Mouse (Mus musculus) myocyte (in vitro differentiated cells): ENCODE measurements around the gene Abcc10. TPM values are rescaled to one million over a fixed set of nuclear protein-coding genes. Genes with fewer than 3 reads are reported as not detected.

Experiments
- H3K27me3 ChIP-seq: one replicate; pipeline ENCODE4 v1.6.1; 2011; ENCODE audit not compliant: control insufficient read depth, insufficient read depth, insufficient read length
- H3K36me3 ChIP-seq: one replicate; pipeline ENCODE4 v1.6.1; 2011; ENCODE audit not compliant: control insufficient read depth, insufficient read depth
- H3K4me2 ChIP-seq: one replicate; pipeline ENCODE4 v1.6.1; 2011; ENCODE audit warnings: low read depth, control low read depth
- H3K4me3 ChIP-seq: one replicate; pipeline ENCODE4 v1.5.1; 2011; ENCODE audit warnings: mild to moderate bottlenecking, control low read depth, moderate library complexity
- H3K79me2 ChIP-seq: one replicate; pipeline ENCODE4 v1.6.1; 2011; ENCODE audit not compliant: control insufficient read depth, insufficient read depth
- H3ac ChIP-seq: one replicate; pipeline ENCODE4 v1.6.1; 2011; ENCODE audit not compliant: control insufficient read depth, insufficient read length
- CEBPB ChIP-seq: IDR thresholded peaks from 2 replicates; pipeline ENCODE4 v1.6.1; 2011; ENCODE audit warnings: mild to moderate bottlenecking, moderate library complexity; ENCODE audit not compliant: poor library complexity, insufficient read depth, severe bottlenecking
- E2F4 ChIP-seq: IDR thresholded peaks from one replicate; pipeline ENCODE4 v1.6.1; 2011; ENCODE audit warnings: mild to moderate bottlenecking, control low read depth, moderate library complexity; ENCODE audit not compliant: insufficient read depth
- MAX ChIP-seq: IDR thresholded peaks from one replicate; pipeline ENCODE4 v1.6.1; 2011; ENCODE audit warnings: low read depth, mild to moderate bottlenecking, control low read depth
- MYOD1 ChIP-seq, 3 experiments: IDR thresholded peaks; one replicate each; pipeline ENCODE4 v1.6.1; 2011; ENCODE audit warnings: control low read depth in 2 of 3, low read depth in 2 of 3, mild to moderate bottlenecking in 2 of 3, moderate library complexity in 1 of 3; ENCODE audit not compliant: insufficient read length in 2 of 3, control insufficient read depth in 1 of 3
- MYOG ChIP-seq, 3 experiments: IDR thresholded peaks; one replicate each; pipeline ENCODE4 v1.6.1; 2011; ENCODE audit warnings: control low read depth in 2 of 3, low read depth in 2 of 3, mild to moderate bottlenecking in 2 of 3; ENCODE audit not compliant: insufficient read length in 2 of 3, control insufficient read depth in 1 of 3, insufficient read depth in 1 of 3
- POLR2A ChIP-seq: IDR thresholded peaks from one replicate; pipeline ENCODE4 v1.6.1; 2011; ENCODE audit warnings: low read depth, mild to moderate bottlenecking, control low read depth, moderate library complexity; ENCODE audit not compliant: insufficient read length
- POLR2AphosphoS2 ChIP-seq: IDR thresholded peaks from one replicate; pipeline ENCODE4 v1.6.1; 2011; ENCODE audit warnings: low read depth, control low read depth; ENCODE audit not compliant: insufficient read length
- REST ChIP-seq: IDR thresholded peaks from one replicate; pipeline ENCODE4 v1.6.1; 2011; ENCODE audit warnings: mild to moderate bottlenecking, control low read depth, moderate library complexity; ENCODE audit not compliant: insufficient read depth, insufficient read length
- SRF ChIP-seq: IDR thresholded peaks from one replicate; pipeline ENCODE4 v1.6.1; 2011; ENCODE audit warnings: low read depth; ENCODE audit not compliant: control insufficient read depth, insufficient read length
- TCF12 ChIP-seq: IDR thresholded peaks from one replicate; pipeline ENCODE4 v1.6.1; 2011; ENCODE audit warnings: mild to moderate bottlenecking, control low read depth; ENCODE audit not compliant: poor library complexity, insufficient read depth, severe bottlenecking
- TCF3 ChIP-seq: IDR thresholded peaks from one replicate; pipeline ENCODE4 v1.6.1; 2011; ENCODE audit warnings: low read depth, control low read depth; ENCODE audit not compliant: insufficient read length
- USF1 ChIP-seq: IDR thresholded peaks from one replicate; pipeline ENCODE4 v1.6.1; 2011; ENCODE audit warnings: low read depth, mild to moderate bottlenecking, control low read depth, moderate library complexity
- polyA plus RNA-seq: library from polyadenylated mRNA; unstranded; fragments of >200 nt; fragmentation: generic; extraction: Trizol; gene quantifications from one replicate; pipeline ENCODE4 v1.2.1, GENCODE M21; 2012; ENCODE audit warnings: missing spikeins

Abcc10 gene
- polyA plus RNA-seq, 1 experiment = 4.6 TPM

DNA sequence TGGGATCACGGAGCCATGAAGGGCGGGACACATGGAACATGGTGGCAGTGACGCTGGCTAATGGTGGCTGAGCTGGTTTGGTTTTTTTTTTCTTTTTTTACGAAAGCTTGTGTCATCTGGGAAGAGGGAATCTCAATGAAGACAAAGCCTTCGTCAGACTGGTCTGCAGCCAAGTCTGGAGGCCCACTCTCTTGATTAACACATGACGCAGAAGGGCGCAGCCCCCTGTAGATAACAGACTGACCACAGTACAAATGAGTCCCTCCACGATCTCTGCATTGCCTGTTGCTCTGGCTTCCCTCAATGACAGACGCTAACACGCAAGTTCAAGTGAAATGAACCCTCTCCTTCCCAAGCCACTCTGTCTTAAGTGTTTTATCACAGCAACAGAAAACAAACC, 52.6 kb downstream of the Abcc10 start:
- no peaks in the 10 kb centered on the region for H3K27me3 ChIP-seq
- no peak overlapping the region for H3K4me3 ChIP-seq
- peaks cover 47% of the 10 kb centered on the region for H3K79me2 ChIP-seq
- peak overlapping the region; percentile 79 for H3K4me2 ChIP-seq
- TF ChIP-seq TCF3 = no peak
- TF ChIP-seq CEBPB = no peak
- no peak for TF ChIP-seq POLR2AphosphoS2
- no peak for TF ChIP-seq E2F4
- no peak for TF ChIP-seq MAX
- no peak for TF ChIP-seq SRF
- TF ChIP-seq TCF12 = no peak
- TF ChIP-seq REST = no peak
- TF ChIP-seq POLR2A = no peak
- no peak for TF ChIP-seq MYOD1 (IDR thresholded peaks at IDR 0.05; ENCODE audit: control insufficient read depth in 1 of 3, insufficient read length in 2 of 3, low read depth in 2 of 3)
- no peak for TF ChIP-seq USF1
- TF ChIP-seq MYOG (IDR thresholded peaks at IDR 0.05; ENCODE audit: control insufficient read depth in 1 of 3, insufficient read depth in 1 of 3, insufficient read length in 2 of 3, low read depth in 2 of 3) = no peak
- H3K36me3 ChIP-seq = peaks cover 7% of the 10 kb centered on the region
- no peak overlapping the region for H3ac ChIP-seq

DNA sequence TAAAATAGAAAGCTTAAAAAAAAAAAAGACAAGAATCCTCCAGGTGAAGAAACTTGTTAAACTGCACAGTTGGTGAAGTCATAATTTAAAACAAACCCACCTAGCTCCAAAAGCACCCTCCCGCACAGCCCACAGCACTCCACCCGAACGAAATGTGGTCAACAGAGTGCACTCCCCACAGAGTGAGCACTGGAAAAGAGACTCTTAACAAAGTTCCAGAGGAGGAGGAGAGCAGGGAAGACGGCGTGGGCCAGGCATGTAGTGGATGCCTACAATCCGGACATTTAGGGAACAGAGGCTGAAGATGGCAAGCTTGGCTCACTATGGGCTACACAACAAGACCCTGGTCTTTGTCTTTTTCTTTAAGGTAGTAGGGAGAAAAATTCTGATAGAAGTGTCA, 53.1 kb downstream of the Abcc10 start:
- Histone ChIP-seq H3K4me3 (no peak overlapping the region), H3ac (no peak overlapping the region), H3K36me3 (peaks cover 7% of the 10 kb centered on the region), H3K27me3 (no peaks in the 10 kb centered on the region), H3K4me2 (peak overlapping the region; percentile 79), H3K79me2 (peaks cover 42% of the 10 kb centered on the region)
- no peak for TF ChIP-seq TCF12
- no peak for TF ChIP-seq POLR2A
- TF ChIP-seq MAX = no peak
- no peak for TF ChIP-seq TCF3
- TF ChIP-seq MYOD1 (IDR thresholded peaks at IDR 0.05; ENCODE audit: control insufficient read depth in 1 of 3, insufficient read length in 2 of 3, low read depth in 2 of 3) = no peak
- no peak for TF ChIP-seq REST
- TF ChIP-seq MYOG (IDR thresholded peaks at IDR 0.05; ENCODE audit: control insufficient read depth in 1 of 3, insufficient read depth in 1 of 3, insufficient read length in 2 of 3, low read depth in 2 of 3) = no peak
- no peak for TF ChIP-seq SRF
- TF ChIP-seq E2F4 = no peak
- no peak for TF ChIP-seq CEBPB
- no peak for TF ChIP-seq POLR2AphosphoS2
- no peak for TF ChIP-seq USF1

DNA sequence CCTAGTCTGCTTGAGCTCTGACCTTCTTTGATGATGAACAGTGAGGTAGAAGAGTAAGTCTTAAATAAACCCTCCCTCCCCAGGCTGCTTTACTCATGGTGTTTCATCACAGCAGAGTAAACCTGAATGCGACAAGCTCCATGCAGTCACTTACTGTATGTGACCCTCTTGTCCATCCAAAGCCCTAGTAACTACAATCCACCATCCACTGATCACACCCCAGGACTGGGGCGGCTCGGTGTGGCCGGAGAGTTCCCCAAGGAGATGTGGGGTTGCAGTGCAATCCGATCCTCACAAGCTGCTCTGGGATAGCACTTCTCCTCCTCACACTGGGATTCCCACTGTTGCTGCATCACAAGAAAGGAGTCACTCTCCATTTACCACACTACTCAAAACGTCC, 53.7 kb downstream of the Abcc10 start:
- peak overlapping the region; percentile 79 for H3K4me2 ChIP-seq
- H3K4me3 ChIP-seq = no peak overlapping the region
- peaks cover 7% of the 10 kb centered on the region for H3K36me3 ChIP-seq
- peaks cover 37% of the 10 kb centered on the region for H3K79me2 ChIP-seq
- H3K27me3 ChIP-seq = no peaks in the 10 kb centered on the region
- H3ac ChIP-seq = no peak overlapping the region
- TF ChIP-seq MYOD1 (IDR thresholded peaks at IDR 0.05; ENCODE audit: control insufficient read depth in 1 of 3, insufficient read length in 2 of 3, low read depth in 2 of 3) (peak in 1 of 3 experiments; percentile 14), POLR2A (no peak)

DNA sequence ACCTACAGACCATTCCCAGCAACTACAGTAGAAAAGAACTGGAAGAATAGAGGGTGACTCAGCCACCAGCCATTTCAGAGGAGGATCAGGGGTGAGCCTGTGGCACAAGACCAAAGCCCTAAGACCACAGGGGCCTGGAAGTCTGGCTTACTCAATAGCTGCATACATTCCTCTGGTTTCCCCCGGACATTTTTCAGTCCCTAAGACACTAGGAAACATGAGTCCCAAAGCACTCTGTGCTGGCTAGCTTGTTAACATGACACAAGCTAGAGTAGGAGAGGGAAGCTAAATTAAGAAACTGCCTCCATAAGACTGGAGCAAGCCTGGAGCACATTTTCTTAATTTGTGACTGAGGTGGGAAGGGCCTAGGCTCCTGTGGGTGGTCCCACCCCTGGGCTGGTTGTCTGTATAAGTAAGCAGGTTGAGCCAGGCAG, 54.3 kb downstream of the Abcc10 start:
- no peak overlapping the region for H3ac ChIP-seq
- peak overlapping the region; percentile 79 for H3K4me2 ChIP-seq
- H3K4me3 ChIP-seq = no peak overlapping the region
- peaks cover 34% of the 10 kb centered on the region for H3K79me2 ChIP-seq
- TF ChIP-seq CEBPB (peak; percentile 88), TCF3 (no peak), MYOD1 (IDR thresholded peaks at IDR 0.05; ENCODE audit: control insufficient read depth in 1 of 3, insufficient read length in 2 of 3, low read depth in 2 of 3) (peak in 1 of 3 experiments; percentile 7), USF1 (no peak), SRF (no peak), REST (no peak), TCF12 (peak; percentile 42), POLR2AphosphoS2 (no peak)
- no peaks in the 10 kb centered on the region for H3K27me3 ChIP-seq
- peaks cover 4% of the 10 kb centered on the region for H3K36me3 ChIP-seq

DNA sequence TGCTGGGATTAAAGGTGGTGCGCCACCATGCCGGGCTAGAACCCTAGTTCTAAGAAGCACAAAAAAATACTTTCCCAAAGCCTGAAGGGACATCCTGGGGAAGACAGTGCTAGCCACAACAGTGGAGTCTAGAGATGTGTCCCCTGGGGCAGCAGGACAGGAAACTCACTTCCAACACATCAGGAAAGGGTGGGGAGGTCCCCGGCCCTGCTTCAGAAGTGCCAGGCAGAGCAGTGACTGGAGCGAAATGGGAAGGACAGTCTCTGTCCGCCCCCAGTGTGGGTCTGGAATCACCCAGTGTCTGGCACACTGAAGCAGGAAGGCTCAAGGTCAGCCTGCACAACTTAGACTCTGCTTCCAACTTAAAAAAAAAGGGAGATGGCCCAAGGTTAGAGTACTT, 55.5 kb downstream of the Abcc10 start:
- peaks cover 39% of the 10 kb centered on the region for H3K79me2 ChIP-seq
- H3K36me3 ChIP-seq = no peaks in the 10 kb centered on the region
- no peaks in the 10 kb centered on the region for H3K27me3 ChIP-seq
- peak overlapping the region; percentile 79 for H3K4me2 ChIP-seq
- no peak overlapping the region for H3ac ChIP-seq
- TF ChIP-seq POLR2AphosphoS2 = no peak
- no peak for TF ChIP-seq USF1
- no peak for TF ChIP-seq TCF12
- no peak overlapping the region for H3K4me3 ChIP-seq
